Mouse (Mus musculus) gastrocnemius, adult 2 months (tissue): ENCODE results near the gene Thbs2. TPM values are rescaled to one million over a fixed set of nuclear protein-coding genes. Genes with fewer than 3 reads are reported as not detected.
"Not testable (repeated sequence)": the region's sequence is repeated elsewhere in the genome, so short reads cannot be mapped to it uniquely, and the experiment has no call there.

Experiments used
- DNase-seq: peaks from one replicate; pipeline ENCODE4 v3.0.0; 2022
- H3K27ac ChIP-seq: fragments of 200-600 bp; 2 replicates; pipeline ENCODE4 v1.8.1; 2022; ENCODE audit warnings: mild to moderate bottlenecking
- H3K4me3 ChIP-seq: fragments of 200-600 bp; 2 replicates; pipeline ENCODE4 v1.8.1; 2022; ENCODE audit warnings: mild to moderate bottlenecking, moderate library complexity
- CTCF ChIP-seq: fragments of 200-600 bp; IDR thresholded peaks from 2 replicates; pipeline ENCODE4 v1.8.1; 2022; ENCODE audit warnings: antibody characterized with exemption, mild to moderate bottlenecking, moderate library complexity
- intact Hi-C: fragments of 180-260 bp; cut with DNase I; formaldehyde crosslinking; loops from one replicate; pipeline ENCODE4 v1.15.1; 2025
- total RNA-seq, 2 experiments: library from RNA; stranded (reverse); gene quantifications; 2 replicates each; pipeline ENCODE4 v1.2.3; 2021

Thbs2 gene
- total RNA-seq, 2 experiments from 2014 or later: 5.9 to 15.6 TPM

- no peak for DNase-seq
- TF ChIP-seq CTCF: no peak
- intact Hi-C loops: no loop called here
- H3K27ac ChIP-seq: no peak overlapping the region
- no peak overlapping the region for H3K4me3 ChIP-seq
These were observed 39.1 kb downstream of the Thbs2 start for GRCm38 (mm10) chr17:14654981-14655380.

GRCm38 (mm10) chr17:14652013-14652412, 42.0 kb downstream of the Thbs2 start:
- H3K27ac ChIP-seq: no peak overlapping the region
- H3K4me3 ChIP-seq: no peak overlapping the region
- DNase-seq: no peak
- TF ChIP-seq CTCF: no peak
- intact Hi-C loops: no loop called here

DNA sequence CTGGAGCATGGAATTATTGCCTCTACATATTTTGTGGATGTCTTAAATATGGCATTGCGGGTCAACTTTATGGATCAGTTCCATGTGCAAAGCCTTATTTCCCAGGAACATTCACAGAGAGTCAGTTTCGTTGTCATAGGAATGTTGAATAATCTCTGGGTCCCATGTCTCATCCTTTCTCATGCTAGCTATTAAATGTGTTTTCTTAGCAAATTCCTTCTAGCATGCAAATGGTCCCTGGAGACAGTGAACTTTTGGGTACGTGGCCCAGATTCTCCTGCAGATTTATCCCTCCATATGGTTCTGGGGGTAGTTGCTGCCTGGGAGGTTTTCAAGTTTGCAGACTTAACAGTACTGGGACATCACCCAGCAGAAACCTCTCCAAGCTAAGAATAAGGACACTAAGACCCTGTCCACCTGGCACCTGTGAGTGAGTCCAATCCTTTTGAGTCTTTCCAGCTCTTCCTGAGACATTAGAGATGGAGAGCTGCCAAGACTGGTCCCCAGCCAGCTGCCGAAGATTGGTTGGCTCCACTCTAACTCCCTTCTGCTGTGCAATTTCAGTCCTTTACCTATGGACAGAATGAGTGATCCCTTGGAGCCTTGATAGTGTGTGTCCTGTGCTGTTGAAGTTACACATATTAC, 45.9 kb downstream of the Thbs2 start:
- DNase-seq: no peak
- no peak for TF ChIP-seq CTCF
- intact Hi-C loops: no loop called here

DNA sequence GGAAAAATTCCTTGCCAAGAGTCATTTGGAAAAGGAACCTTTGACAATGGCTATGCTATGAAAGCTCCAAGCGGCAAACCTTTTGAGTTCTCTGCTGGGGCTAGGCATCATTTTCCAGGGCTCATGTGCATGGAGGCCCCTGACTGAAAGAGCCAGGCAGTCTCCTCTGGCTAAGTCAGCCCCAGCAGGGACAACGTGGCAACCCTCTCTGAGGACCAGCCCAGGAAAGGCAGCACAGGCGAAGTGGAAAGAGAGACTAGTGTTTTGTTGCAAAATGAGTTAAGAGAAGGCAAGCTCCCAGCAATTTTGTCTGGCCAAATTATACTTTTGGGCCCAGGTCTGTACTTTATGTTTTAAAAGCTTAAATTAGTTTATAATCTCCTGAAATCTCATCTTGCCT, 50.0 kb downstream of the Thbs2 start:
- TF ChIP-seq CTCF: no peak
- intact Hi-C loops: no loop called here
- peak overlapping the region; percentile 40 for H3K27ac ChIP-seq
- no peak overlapping the region for H3K4me3 ChIP-seq
- no peak for DNase-seq

More for the DNA sequence above, 45.9 kb downstream of the Thbs2 start:
- H3K4me3 ChIP-seq: no peak overlapping the region
- H3K27ac ChIP-seq: no peak overlapping the region

DNA sequence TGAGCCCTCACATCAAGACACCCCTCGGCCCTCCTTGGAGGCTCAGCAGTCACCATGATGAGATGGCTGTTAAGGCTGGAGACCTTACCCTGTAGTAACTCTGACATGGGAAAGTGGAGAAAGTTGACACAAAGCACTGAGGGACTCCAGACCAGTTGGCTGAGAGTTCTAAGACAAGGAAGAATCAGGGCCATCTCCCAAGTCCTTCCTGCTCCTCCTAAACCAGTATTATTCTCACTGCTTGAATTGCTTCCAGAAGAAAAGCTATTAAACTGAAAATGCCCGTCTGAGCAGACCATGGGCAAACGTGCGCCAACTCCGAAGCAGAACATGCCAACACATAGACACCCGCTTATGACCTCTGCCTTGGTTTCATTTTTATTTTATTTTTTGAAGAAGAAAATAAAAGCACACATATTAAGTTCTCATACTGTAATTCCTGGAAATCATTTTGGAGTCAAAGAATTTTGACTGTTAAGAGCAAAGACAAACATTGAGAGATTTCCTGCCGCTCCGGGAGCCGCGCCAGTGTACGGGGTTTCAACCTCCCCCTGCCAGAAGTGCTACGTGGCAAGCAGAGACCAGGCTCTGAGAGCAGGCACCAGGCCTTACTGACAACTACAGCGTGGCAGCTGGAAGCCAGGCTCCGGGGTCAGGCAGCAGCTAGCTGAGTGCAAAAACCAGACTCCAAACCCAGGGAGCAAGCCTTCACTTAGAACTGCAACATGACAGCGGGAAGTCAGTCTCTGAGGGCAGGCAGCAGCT, 53.5 kb downstream of the Thbs2 start:
- peak overlapping the region; percentile 51 for H3K27ac ChIP-seq
- intact Hi-C loops: no loop called here
- H3K4me3 ChIP-seq: peak overlapping the region; percentile 59
- no peak for TF ChIP-seq CTCF
- peak; percentile 67 for DNase-seq

DNA sequence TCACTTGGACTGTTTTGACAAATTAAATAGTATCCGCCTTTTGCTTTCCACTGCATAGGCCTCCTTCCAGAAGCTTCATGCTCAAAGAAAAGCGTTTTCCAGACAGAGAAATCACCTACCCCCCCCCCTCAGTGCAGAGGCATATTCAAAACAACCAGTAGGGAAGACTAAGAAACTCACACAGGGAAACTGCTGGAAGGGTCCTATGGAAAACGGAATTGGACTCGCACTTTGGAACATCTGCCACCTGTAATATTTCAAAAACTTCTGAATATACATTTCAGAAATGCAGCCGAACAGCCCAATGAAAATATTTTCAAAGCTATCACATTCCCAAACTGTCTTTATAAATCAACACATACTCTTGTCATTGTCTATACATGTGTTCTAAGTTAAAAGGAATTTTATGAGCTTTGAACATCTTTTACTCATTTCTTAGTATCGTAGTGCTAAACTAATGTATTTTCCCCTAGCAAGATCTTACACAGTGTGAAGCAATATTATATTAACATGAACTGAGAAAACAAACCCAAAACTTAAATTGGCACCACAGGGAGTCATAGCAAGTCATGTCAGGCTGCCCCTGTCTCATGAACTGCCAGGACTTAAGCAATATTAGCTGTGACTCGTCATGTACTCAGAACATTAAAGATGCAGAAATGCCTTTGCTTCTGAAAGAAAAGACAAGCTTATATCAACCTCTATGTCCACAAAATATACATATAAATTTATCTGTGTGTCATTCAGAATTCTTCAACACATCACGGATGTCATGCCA, 58.3 kb downstream of the Thbs2 start:
- Histone ChIP-seq H3K4me3 (no peak overlapping the region), H3K27ac (no peak overlapping the region)
- no peak for TF ChIP-seq CTCF
- intact Hi-C loops: no loop called here
- DNase-seq: no peak

DNA sequence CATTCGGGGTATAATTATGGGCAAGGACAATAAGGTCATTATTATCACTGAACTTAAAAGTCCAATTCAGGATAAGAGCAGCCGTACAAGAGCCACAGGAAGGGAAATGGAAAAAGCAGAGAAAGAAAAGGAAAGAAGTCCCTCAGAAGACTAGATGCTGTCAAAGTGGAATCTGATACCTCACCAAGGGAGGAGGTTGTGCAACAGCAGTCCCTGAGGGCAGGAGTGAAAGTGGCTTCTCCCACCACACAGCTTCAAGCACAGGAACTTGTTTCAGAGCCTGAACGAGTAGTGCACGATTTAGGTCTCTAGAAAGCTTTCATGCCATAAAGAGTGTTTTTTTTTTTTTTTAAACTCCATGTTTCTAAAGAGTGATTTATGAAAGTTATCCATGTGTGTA, 65.1 kb downstream of the Thbs2 start:
- DNase-seq: peak; percentile 45
- Histone ChIP-seq H3K27ac (no peak overlapping the region), H3K4me3 (no peak overlapping the region)
- intact Hi-C loops: no loop called here
- no peak for TF ChIP-seq CTCF

- no peak overlapping the region for H3K4me3 ChIP-seq
- no peak for TF ChIP-seq CTCF
- intact Hi-C loops: no loop called here
- H3K27ac ChIP-seq: peak overlapping the region; percentile 28
- DNase-seq: peak; percentile 56
These were observed 66.2 kb downstream of the Thbs2 start for GRCm38 (mm10) chr17:14627828-14628338.

- TF ChIP-seq CTCF: no peak
- Histone ChIP-seq H3K27ac (peak overlapping the region; percentile 56; the same call in 1 of the 2 replicates), H3K4me3 (peak overlapping the region; percentile 17; the same call in 1 of the 2 replicates)
- intact Hi-C loops: no loop called here
- no peak for DNase-seq
These were observed 69.6 kb downstream of the Thbs2 start for GRCm38 (mm10) chr17:14624433-14624832.

DNA sequence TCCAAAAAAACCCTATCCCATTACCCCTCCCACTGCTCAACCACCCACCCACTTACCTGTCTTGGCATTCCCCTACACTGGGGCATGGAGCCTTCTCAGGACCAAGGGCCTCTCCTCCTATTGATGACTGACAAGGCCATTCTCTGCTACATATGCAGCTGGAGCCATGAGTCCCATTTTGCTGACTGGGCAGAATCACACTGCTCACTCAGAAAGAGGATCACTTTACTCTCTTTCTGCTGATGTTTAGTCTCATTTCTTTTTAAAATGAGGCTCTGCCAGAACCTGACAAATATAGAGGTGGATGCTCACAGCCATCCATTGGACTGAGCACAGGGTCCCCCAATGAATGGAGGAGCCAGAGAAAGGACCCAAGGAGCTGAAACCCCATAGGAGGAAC, 73.0 kb downstream of the Thbs2 start:
- DNase-seq, H3K27ac ChIP-seq, intact Hi-C loops, H3K4me3 ChIP-seq: not testable (repeated sequence)

- no peak for DNase-seq
- TF ChIP-seq CTCF: no peak
- intact Hi-C loops: no loop called here
- no peak overlapping the region for H3K27ac ChIP-seq
- H3K4me3 ChIP-seq: no peak overlapping the region
These were observed 74.0 kb downstream of the Thbs2 start for GRCm38 (mm10) chr17:14620037-14620436.

- no peak for TF ChIP-seq CTCF
- DNase-seq: no peak
- H3K4me3 ChIP-seq: no peak overlapping the region
- intact Hi-C loops: no loop called here
- no peak overlapping the region for H3K27ac ChIP-seq
These were observed 75.0 kb downstream of the Thbs2 start for GRCm38 (mm10) chr17:14619038-14619437.

Other genes with a start within 250 kb of the Thbs2 start
- 1 to 10 TPM in 1 of 2 experiments, under 1 TPM in 1; 0.94 to 3.0 TPM for gene Wdr27, start 248.9 kb upstream of the Thbs2 start, total RNA-seq
- 1 to 10 TPM; 8.1 to 9.9 TPM for gene 1600012H06Rik, start 248.9 kb upstream of the Thbs2 start, total RNA-seq